Mouse (Mus musculus): Measurements from ENCODE around the gene Gm40193.
"Not testable (repeated sequence)": the region's sequence is repeated elsewhere in the genome, so short reads cannot be mapped to it uniquely, and the experiment has no call there.

Gene Gm40193

GRCm38 (mm10) chr11:70540928-70541327, 8.2 kb upstream of the Gm40193 start:
- no peak for DNase-seq (ENCODE audit: low read depth, low spot score)

- DNase-seq (ENCODE audit: low read depth, low spot score), result peak; percentile 88
These were observed 7.3 kb upstream of the Gm40193 start, which contains the start of gene Pld2 for GRCm38 (mm10) chr11:70539877-70540587. TSS of gene Pld2 (plus strand) at chr11:70540064.

DNA sequence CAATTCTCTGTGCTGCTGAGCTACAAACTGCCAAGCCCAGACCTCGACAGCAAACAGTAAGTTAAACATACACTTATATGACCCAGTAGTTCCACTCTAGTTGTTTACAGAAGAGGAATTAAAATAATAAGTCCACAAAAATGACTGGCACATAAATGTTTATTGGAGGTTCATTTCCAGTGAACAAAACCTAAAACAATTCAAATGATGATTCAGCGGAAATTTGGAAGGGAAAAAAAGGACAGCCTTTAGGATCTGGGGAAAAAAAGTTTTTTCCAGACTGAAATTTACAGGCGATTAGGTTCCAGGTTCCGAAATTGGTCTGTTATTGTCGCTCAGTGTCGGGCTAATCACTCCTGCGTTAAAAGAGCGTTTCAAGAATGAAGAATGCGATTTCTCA, 6.7 kb upstream of the Gm40193 start:
- DNase-seq (ENCODE audit: low read depth, low spot score), result no peak

- not testable (repeated sequence) for DNase-seq (ENCODE audit: low read depth, low spot score)
These were observed 1.7 kb downstream of the Gm40193 start for GRCm38 (mm10) chr11:70531065-70531464.

- no peak for DNase-seq (ENCODE audit: low read depth, low spot score)
These were observed 4.1 kb downstream of the Gm40193 start for GRCm38 (mm10) chr11:70528610-70529009.

DNA sequence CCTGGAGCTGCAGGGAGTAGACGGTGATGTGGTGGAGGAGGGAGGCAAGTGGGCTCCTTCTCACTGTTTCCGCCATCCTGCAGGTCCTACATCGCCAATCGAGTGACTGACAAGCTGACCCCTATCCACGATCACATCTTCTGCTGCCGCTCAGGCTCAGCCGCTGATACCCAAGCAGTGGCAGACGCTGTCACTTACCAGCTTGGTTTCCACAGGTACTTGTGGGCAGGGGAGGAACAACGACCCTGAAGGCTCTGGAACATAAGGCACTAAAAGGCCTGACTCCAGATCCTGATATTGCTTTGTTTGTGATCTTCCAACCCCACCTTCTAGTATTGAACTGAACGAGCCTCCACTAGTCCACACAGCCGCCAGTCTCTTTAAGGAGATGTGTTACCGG, 6.5 kb downstream of the Gm40193 start:
- no peak for DNase-seq (ENCODE audit: low read depth, low spot score)

DNA sequence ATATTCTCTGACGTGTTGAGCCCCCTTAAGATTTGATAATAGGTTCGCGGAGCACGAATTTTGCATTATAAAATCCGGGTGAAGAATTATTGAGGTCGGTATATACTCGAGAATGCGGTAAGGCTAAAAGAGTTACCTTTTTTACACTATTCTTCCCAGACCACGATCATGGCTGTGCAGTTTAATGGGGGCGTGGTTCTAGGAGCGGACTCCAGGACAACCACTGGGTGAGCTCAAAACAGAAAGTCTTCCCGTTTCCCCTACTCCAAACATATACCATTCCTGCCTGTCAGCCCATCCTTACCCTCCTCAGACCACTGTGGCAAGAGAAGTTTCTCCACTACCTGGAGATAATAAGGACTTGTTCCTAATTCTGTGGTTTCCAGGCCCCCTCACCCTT, 7.0 kb downstream of the Gm40193 start:
- peak; percentile 42 for DNase-seq (ENCODE audit: low read depth, low spot score)

- peak; percentile 99 for DNase-seq (ENCODE audit: low read depth, low spot score)
These were observed 7.5 kb downstream of the Gm40193 start, which contains the start of gene Psmb6 for GRCm38 (mm10) chr11:70525184-70525678. TSS of gene Psmb6 (plus strand) at chr11:70525367.

GRCm38 (mm10) chr11:70524782-70525181, 8.0 kb downstream of the Gm40193 start:
- no peak for DNase-seq (ENCODE audit: low read depth, low spot score)

DNA sequence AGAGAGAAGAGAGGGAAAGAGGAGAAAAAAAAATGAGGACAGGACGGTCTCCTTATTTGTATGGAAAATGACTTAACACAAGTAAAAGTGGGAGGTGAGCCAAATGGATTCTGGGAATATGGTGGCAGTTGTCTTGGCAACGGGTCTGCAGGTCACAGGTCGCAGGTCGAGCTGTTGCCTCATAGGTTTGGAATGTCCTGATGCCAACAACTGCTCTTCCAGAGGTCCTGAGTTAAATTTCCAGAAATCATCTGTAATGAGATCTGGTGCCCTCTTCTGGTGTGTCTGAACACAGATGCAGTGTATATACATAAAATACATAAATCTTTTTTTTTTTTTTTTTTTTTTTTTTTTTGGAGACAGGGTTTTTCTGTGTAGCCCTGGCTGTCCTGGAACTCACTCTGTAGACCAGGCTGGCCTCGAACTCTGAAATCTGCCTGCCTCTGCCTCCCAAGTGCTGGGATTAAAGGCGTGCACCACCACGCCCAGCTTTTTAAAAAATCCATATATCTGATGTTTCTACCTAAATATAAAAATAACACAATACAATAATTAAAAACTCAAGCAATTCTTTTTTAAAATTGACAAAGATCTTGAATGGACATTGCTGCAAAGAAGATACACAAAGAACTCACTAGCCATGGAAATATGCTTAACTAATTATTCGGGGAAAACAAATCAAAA, 9.3 kb downstream of the Gm40193 start:
- DNase-seq (ENCODE audit: low read depth, low spot score), result peak; percentile 82

GRCm38 (mm10) chr11:70520178-70520769, 12.5 kb downstream of the Gm40193 start:
- no peak for DNase-seq (ENCODE audit: low read depth, low spot score)

GRCm38 (mm10) chr11:70518923-70519322, 13.8 kb downstream of the Gm40193 start, which contains the start of gene Gltpd2:
TSS of gene Gltpd2 (plus strand) at chr11:70519196.
- DNase-seq (ENCODE audit: low read depth, low spot score), result no peak

DNA sequence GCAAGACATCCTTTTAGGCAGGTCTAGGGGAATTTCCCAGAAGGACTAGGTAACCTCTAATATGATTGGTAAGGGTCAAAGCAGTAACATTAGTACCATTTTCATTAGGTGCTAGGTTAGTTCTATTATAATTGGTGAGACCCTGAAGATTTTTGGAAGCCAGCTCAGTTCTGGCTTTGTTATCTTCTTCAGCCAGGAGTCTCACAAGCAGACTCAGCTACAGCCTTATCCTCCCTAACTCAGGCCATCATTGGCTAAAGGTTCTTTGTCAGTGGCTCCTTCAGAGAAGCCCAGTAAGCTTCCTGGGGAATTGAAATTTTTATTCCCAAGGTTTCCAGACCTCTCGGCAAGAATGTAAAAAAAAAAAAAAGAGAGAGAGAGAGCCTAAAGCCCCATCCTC, 14.3 kb downstream of the Gm40193 start:
- no peak for DNase-seq (ENCODE audit: low read depth, low spot score)

DNA sequence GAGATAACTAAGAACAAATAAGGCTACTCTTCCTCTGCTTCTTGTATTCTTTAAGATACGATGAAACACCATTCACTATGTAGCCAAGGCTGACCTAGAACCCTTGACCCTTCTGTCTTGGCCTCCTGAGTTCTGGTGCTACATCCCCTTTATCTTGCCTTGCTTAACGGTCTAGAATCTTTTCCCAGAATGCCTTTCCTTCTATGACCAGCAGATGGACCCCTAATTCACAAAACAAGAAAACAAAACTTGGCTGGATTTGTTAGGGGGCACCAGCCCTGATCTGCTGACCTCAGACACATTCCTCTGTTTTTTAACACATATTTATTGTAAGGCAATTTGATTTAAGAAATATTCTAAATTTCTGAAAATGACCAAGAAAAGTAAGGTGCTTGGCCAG, 16.4 kb downstream of the Gm40193 start:
- peak; percentile 84 for DNase-seq (ENCODE audit: low read depth, low spot score)

DNA sequence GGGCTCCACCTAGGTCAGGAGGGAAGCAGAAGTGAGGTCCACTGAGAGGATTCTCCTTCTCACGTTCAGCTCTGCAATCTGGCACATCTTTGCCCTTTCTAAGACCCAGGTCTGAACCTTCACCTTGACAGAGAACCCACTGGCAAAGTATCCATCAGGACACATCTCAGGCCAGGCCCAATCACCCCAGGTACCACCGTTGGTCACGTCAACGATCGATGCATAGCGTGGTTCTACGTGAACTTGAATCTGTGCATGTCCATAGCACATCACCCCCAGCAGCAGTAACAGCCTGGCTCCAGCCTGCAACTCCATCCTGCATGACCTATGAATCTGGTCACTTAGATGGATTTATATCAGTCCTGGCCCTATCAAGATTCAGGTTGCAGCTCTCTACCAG, 18.5 kb downstream of the Gm40193 start, which contains the start of gene Vmo1:
Gene Vmo1 (minus strand): TSS at position 329 of the 400 bp plus-strand sequence.
- no peak for DNase-seq (ENCODE audit: low read depth, low spot score)

- no peak for DNase-seq (ENCODE audit: low read depth, low spot score)
These were observed 19.2 kb downstream of the Gm40193 start for GRCm38 (mm10) chr11:70513520-70513919.

GRCm38 (mm10) chr11:70512709-70513342, 19.9 kb downstream of the Gm40193 start:
- DNase-seq (ENCODE audit: low read depth, low spot score), result no peak

- no peak for DNase-seq (ENCODE audit: low read depth, low spot score)
These were observed 20.9 kb downstream of the Gm40193 start for GRCm38 (mm10) chr11:70511825-70512224.

DNA sequence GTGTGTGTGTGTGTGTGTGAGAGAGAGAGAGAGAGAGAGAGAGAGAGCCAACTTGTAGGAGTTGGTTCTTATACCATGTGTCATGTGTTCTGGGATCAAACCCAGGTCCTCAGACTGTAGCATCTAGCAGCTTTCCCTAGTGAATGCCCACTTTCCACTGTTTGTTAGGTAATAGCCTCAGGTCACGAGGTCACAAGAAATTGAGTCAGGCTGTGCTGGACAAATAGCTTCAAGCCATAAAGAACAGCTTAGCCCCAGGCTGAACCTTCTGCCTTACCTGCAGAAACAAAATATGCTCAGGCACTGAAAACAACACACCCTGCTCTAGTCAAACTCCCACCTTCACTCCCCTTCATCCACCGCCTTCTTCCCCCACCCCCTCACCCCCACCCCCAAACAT, 21.5 kb downstream of the Gm40193 start:
- DNase-seq (ENCODE audit: low read depth, low spot score), result no peak

DNA sequence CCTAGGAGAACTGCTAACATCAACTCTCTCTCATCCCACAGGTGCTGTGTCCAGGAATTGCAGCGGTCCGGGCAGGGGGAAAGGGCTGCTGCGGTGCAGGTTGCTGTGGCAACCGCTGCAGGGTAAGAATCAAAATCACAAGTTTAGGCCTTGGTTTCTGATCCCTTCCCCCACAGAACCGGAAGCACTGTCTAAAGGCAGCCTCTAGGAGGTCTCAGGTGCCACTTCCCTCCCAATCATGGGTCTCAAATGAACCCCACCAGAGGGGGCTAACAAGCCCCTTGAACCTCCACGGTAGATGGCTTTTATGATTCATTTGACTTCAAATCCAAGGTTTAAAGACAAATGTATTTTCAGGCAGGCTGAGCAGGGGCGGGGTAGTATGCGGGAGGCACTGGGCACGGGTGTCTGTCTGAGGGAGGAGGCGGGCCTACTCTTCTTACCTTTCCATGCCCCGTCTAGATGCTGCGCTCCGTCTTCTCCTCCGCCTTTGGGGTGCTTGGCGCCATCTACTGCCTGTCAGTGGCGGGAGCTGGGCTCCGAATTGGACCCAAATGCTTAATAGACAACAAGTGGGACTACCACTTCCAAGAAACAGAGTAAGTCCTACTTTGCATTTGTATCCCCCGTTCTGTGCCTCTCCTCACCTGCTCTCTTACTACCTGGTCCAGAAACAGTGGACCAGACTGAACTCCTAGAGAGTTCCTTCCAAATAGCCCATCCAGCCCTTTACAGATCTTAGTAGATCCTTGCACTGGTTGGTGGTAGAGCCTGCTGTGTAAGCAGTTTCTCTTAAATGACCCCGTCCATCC, 22.8 kb downstream of the Gm40193 start:
- peak; percentile 89 for DNase-seq (ENCODE audit: low read depth, low spot score)

DNA sequence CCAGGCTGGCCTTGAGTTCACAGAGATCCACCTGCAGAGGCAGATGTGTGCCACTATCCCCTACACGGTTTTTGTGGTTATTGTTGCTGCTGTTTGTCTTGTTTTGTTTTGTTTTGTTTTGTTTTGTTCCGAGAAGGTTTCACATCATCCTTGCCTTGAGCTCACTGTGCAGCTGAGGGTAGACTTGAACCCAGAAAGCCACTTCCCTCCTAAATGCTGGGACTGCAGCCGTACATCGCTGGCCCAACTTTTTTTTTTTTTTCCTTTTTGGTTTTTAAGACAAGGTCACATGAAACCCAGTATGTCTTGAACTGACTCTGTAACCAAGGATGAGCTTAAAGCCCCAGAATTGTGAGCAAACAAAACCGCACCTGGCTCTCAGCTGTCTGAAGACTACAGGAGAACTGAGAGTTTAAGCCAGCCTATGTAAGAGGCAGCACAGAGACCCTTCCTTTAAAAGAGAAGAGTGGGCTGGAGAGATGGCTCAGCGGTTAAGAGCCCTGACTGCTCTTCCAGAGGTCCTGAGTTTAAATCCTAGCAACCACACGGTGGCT, 25.7 kb downstream of the Gm40193 start:
- DNase-seq (ENCODE audit: low read depth, low spot score), result no peak
